Mouse (Mus musculus): Measurements from ENCODE around the gene Vmn1r81. TPM values are rescaled to one million over a fixed set of nuclear protein-coding genes. Genes with fewer than 3 reads are reported as not detected.

The Vmn1r81 gene
- polyA plus RNA-seq (2015; fragmentation: Illumina TruSeq; extraction: RNeasy Lipid Tissue Mini Kit (QIAGEN cat#74804); ENCODE audit: insufficient read depth, low replicate concordance): not detected

DNA sequence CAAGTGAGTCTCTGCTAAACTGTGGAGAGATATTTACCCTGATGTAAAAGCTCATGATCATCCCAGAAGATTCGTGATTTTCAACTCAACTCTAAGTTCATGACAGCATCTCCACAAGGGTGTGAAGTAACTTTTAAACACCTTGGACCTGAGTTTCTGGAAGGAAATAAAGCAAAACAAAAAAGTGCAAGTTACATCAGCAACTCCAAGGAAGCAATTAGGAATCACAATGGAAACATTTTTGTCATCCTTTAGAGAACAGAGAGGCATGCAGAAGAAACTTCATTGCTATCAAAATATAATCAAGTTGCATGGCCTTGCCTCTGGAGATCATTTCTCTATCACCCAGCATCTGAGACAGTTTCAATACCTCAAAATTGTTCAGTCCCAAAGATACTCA is at the start of gene Vmn1r81:
Gene Vmn1r81, minus strand, starts transcription at position 101 of the 400 bp plus-strand sequence.

DNA sequence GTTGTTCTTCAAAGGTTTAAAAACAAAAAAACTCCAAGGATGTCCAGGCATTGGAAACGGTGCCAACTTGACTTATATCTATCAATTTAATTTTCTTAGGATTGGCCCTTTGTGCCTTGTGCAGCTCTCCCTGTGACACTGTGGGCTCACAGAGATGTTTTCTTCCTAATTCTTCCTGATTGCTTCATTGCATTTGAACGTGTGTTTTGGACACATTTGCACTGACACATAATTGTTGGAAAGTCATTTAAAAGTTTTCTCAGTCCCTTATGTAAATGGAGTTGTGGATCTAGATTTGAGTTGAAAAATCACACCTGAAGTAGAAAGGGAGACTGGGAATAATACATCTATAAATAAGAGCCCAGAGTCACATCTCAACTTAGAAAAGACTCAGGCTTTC is 32.1 kb upstream of the Vmn1r81 start, which contains the start of gene Vmn1r82:
Gene Vmn1r82, plus strand, starts transcription at position 301 of the 400 bp plus-strand sequence.

Other genes with a start within 250 kb of the Vmn1r81 start
- not detected for gene Vmn1r77, start 231.5 kb downstream of the Vmn1r81 start, polyA plus RNA-seq (2015; fragmentation: Illumina TruSeq; extraction: RNeasy Lipid Tissue Mini Kit (QIAGEN cat#74804); ENCODE audit: insufficient read depth, low replicate concordance)
- not detected for gene Vmn1r78, start 118.0 kb downstream of the Vmn1r81 start, polyA plus RNA-seq (2015; fragmentation: Illumina TruSeq; extraction: RNeasy Lipid Tissue Mini Kit (QIAGEN cat#74804); ENCODE audit: insufficient read depth, low replicate concordance)
- gene Vmn1r79, start 97.0 kb downstream of the Vmn1r81 start, polyA plus RNA-seq (2015; fragmentation: Illumina TruSeq; extraction: RNeasy Lipid Tissue Mini Kit (QIAGEN cat#74804); ENCODE audit: insufficient read depth, low replicate concordance): not detected
- not detected for gene Vmn1r80, start 79.0 kb downstream of the Vmn1r81 start, polyA plus RNA-seq (2015; fragmentation: Illumina TruSeq; extraction: RNeasy Lipid Tissue Mini Kit (QIAGEN cat#74804); ENCODE audit: insufficient read depth, low replicate concordance)
- gene Vmn1r82, start 32.2 kb upstream of the Vmn1r81 start, polyA plus RNA-seq (2015; fragmentation: Illumina TruSeq; extraction: RNeasy Lipid Tissue Mini Kit (QIAGEN cat#74804); ENCODE audit: insufficient read depth, low replicate concordance): not detected
- not detected for gene Vmn1r83, start 61.2 kb upstream of the Vmn1r81 start, polyA plus RNA-seq (2015; fragmentation: Illumina TruSeq; extraction: RNeasy Lipid Tissue Mini Kit (QIAGEN cat#74804); ENCODE audit: insufficient read depth, low replicate concordance)
- gene Vmn1r84, start 101.0 kb upstream of the Vmn1r81 start, polyA plus RNA-seq (2015; fragmentation: Illumina TruSeq; extraction: RNeasy Lipid Tissue Mini Kit (QIAGEN cat#74804); ENCODE audit: insufficient read depth, low replicate concordance): not detected
- gene Zfp551, start 154.5 kb upstream of the Vmn1r81 start, polyA plus RNA-seq (2015; fragmentation: Illumina TruSeq; extraction: RNeasy Lipid Tissue Mini Kit (QIAGEN cat#74804); ENCODE audit: insufficient read depth, low replicate concordance): 3.5 TPM
- 18.8 TPM for gene Zfp606, start 210.0 kb upstream of the Vmn1r81 start, polyA plus RNA-seq (2015; fragmentation: Illumina TruSeq; extraction: RNeasy Lipid Tissue Mini Kit (QIAGEN cat#74804); ENCODE audit: insufficient read depth, low replicate concordance)
- gene 2900092C05Rik, start 244.2 kb upstream of the Vmn1r81 start, polyA plus RNA-seq (2015; fragmentation: Illumina TruSeq; extraction: RNeasy Lipid Tissue Mini Kit (QIAGEN cat#74804); ENCODE audit: insufficient read depth, low replicate concordance): not detected